Mouse (Mus musculus) B cell, adult 2 months (primary cell): Measurements from ENCODE around the gene Kif2a.
"Not testable (repeated sequence)": the region's sequence is repeated elsewhere in the genome, so short reads cannot be mapped to it uniquely, and the experiment has no call there.

Experiments
- DNase-seq, 2 experiments: peaks; one replicate each; pipeline ENCODE4 v3.0.0; 2022

The Kif2a gene

DNA sequence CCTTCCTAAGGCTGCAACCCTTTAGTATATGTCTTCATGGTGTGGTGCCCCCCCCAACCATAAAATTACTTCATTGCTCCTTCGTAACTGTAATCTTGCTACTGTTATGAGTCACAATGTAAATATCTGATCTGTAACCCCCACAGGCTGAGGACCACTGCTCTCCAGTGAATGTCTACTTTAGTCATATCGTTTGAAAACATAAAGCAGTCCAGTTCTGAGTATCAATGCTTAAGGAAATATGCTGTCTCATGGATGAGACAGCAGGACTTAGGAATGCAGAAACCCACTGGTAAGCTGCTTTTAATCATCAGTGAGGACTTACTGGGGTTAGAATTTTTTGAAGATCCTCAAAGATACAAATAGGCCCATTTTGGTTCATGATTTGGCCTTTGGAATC is 2.5 kb downstream of the Kif2a start:
- no peak for DNase-seq

DNA sequence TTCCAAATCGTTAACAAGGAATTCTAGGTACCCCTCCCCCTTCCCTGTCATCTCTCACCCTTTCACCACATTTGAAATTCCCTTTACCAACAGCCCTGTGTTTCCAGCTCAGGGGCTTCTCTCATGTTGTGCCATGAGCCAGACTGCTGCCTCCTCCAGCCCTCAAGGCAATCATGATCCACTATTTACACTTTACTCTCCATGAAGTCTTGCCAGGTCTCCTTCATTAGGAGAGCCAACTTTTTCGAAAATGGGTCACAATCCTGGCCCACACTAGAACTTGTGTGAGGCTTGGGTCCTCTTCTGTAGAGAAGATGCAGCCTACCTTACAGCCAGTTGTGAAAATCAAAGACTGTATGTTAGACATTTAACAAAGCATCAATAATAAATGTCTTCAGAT is 8.0 kb downstream of the Kif2a start:
- DNase-seq = no peak

DNA sequence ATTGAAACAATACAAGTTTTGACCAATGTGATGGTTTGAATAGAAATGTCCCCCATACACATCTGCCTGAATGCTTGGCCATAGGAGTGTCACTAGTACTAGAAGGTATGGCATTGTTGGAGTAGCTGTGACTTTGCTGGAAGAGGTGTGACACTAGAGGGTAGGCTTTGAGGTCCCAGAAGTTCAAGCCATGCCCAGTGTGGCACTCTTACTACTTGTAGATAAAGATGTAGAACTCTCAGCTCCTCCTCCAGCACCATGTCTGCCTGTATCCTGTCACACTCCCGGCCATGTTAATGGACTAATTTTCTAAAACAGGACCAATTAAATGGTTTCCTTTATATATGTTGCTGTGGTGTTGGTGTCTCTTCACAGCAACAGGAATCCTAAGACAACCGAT is 10.3 kb downstream of the Kif2a start:
- no peak for DNase-seq

DNA sequence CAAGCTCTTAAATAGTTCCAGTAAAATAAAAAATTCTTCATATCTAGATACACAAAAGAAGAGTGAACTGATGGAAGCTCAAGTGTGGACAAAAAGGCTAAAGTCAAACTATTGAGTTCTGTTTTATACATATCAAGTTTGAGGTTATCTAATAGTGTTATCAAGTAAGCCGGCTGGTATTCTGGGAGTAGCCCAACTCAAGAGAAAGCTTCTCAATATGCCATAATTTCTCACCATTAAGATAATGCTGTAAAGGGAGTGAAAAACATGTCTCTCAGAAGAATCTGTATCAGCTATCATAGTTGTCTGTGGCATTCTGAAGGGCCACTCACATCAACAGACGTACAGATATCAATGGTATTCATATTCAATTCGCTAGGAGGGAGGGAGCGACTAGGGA is 13.8 kb downstream of the Kif2a start:
- no peak for DNase-seq

DNA sequence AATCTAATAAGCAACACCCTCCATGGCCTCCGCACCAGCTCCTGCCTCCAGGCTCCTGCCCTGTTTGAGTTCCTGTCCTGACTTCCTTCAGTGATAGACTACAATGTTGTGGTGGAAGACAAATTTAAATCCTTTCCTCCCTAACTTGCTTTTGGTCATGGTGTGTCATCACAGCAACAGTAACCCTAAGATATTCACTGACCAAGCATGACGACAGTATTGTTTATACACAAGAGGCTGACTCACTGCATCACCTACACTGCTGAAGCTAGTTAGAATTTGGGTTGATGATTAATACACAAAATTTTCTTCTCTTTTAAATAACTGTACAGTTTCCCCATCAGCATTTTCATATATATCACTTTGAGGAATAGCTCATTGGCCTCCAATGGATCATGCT is 18.7 kb downstream of the Kif2a start:
- no peak for DNase-seq

DNA sequence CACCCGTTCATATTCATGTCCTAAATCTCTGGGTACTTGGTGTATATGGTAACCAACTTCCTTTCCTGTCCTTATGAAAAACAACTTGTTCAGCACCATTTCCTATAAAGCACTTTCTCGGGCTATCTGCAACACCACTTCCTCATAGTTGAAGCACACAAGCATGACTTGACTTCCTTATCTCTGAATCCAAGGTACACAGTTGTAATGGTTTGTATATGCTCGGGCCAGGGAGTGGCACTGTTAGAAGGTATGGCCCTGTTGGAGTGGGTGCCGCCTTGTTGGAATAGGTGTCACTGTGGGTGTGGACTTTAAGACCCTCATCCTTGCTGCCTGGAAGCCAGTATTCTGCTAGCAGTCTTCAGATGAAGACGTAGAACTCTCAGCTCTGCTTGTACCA is 23.3 kb downstream of the Kif2a start:
- peak; percentile 54 to 56 for DNase-seq

DNA sequence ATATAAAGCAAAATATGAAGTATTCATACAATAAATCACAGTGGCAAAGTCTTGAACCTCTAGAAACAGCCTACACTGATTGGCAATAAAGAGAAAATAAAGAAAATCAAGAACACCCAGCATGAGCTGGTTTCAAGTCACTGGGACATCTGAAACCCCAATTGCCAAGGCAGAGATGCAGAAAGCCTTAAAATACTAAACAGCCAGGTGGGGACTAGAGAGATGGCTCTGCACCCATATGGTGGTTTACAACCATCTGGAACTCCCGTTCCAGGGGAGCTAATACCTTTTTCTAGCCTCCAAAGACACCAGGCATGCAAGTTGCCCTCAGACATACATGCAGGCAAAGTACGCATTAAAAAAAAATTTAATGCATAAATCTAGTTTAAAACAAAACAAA is 23.9 kb downstream of the Kif2a start:
- no peak for DNase-seq

DNA sequence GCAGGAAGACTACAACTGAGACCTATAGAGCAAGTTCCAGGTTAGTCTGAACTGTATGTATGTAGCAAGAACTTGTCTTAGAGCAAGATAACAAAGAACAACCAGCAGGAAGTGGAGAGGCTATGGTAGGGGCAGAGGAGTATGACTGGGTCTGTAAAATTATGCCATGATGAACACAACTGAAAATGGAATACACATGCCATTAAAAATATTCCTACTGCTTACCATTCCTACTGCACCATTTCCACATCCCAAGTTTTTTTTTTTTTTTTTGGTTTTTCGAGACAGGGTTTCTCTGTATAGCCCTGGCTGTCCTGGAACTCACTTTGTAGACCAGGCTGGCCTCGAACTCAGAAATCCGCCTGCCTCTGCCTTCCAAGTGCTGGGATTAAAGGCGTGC is 24.4 kb downstream of the Kif2a start:
- DNase-seq = not testable (repeated sequence)

DNA sequence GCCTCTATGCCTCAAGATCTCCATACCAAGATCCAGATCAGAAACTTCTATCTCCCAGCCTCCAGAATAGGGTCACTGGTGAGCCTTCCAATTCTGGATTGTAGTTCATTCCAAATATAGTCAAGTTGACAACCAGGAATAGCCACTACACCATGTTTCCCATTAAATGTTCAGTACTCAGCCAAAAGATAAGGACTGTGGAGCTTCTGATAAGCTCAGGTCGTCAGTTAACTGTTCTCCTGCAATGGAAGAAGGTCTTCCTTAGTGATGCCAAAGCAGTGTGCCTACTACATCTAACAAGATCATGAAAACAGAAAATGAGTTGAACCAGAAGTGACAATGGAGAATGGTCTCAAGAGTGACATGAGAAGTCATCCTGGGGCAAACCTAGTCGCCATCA is 25.0 kb downstream of the Kif2a start:
- no peak for DNase-seq

DNA sequence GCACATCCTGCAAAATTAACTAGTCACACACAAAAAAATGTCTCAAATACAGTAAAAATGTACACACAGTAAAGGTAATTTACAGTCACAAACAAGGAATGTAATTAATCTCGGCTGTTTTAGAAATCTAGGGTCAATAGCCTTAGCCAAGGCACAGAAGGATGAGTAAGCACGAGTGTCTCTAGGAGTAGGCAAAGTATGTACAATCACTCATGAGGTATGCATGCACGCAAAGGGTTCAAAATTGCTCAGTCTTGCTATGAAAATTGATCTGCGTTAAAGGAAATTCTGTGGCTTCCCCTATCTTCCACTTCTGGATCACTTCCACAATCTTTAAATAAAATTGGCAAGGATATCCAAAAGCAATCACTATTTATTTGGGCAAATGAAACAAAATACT is 60.4 kb downstream of the Kif2a start:
- no peak for DNase-seq

DNA sequence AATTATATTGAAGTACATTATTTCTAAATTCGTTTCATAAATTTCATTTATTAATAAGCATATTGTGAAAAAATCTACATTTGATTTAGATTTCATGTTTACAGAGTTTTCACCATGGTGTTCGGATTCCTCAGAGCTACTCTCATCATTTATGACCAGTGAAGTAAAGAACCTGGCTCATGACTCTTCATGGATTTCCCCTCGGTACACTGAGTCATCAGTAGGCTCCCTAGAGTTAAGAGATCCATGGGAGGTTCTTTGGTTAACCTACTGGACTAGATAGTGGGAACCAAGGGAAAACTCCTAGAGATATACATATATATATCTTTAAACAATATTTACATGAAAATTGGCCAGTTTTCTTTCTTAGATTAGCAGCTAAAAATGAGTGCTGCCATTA is 61.4 kb downstream of the Kif2a start:
- DNase-seq = no peak

DNA sequence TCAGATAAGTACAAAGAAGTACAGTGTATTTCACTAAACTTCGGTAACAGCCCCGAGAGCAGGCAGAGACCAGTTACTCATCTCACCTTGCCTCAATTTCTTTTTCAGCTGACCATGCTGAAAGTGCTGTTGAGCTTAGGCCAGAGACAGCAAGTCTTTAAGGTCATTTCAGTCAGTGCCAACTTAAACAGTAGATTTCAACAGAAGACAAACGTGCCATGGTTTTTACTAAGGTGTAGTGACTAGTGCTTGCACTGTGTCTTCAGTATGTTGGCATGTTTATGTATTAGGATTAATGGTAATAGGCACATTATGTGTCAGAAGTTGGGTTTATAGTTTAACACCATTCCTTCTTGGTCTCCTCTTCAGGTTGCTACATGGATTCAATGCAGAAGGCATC is 63.6 kb downstream of the Kif2a start:
- DNase-seq = no peak

DNA sequence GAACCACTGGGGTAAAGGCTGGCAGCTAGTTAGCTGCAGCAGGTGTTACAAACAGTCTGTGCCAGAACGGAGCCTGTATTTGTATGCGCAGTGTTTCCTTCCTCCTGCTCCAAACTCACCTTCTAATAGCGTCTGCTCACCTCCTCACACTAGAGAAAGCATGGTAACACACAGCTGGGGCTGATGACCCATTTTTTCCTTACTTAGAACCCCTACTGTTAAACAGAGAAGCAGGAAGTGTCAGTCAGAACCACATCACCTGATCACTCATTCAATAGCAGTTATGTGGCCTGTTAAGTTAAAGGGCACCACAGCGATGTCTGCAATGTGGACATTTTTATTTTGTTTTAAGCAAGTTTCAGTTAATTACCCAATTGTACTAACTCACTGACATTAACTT is 64.4 kb downstream of the Kif2a start:
- DNase-seq = no peak

DNA sequence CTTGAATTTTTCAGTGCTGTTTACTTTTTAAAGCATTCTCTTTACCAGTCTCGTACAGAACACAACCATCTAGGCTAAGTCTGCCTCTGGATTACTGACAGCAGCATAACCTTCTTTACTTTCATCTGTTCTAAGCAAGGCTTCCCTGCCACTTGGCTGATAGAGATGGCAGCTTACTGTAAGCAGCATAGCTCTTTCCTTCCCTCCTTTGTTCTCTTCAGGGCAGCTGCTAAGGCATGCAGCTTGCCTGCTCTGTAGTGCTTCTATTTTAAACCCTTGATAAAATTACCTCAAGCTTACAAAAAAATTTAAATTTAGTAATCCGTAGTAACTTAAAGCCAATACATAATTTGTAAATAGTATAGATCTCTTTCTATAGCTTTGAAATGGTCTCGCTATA is 67.0 kb downstream of the Kif2a start:
- DNase-seq = no peak

DNA sequence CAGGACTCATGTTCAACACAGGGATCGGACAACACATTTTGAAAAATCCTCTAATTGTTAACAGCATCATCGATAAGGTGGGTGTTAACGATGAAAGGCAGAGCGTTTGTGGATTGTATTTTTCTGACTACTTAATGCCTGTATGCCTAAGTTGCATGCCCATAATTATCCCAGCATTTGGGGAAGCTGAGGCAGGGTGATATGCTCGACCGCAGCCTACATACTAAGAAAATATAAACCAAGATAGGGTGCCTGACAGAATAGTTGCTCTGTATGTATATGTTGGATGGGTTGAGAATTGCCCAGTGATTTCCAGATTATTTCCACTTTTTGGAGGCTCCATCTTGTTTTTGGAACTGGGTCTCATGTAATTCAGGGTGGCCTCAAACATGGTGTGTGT is 74.3 kb downstream of the Kif2a start:
- no peak for DNase-seq

DNA sequence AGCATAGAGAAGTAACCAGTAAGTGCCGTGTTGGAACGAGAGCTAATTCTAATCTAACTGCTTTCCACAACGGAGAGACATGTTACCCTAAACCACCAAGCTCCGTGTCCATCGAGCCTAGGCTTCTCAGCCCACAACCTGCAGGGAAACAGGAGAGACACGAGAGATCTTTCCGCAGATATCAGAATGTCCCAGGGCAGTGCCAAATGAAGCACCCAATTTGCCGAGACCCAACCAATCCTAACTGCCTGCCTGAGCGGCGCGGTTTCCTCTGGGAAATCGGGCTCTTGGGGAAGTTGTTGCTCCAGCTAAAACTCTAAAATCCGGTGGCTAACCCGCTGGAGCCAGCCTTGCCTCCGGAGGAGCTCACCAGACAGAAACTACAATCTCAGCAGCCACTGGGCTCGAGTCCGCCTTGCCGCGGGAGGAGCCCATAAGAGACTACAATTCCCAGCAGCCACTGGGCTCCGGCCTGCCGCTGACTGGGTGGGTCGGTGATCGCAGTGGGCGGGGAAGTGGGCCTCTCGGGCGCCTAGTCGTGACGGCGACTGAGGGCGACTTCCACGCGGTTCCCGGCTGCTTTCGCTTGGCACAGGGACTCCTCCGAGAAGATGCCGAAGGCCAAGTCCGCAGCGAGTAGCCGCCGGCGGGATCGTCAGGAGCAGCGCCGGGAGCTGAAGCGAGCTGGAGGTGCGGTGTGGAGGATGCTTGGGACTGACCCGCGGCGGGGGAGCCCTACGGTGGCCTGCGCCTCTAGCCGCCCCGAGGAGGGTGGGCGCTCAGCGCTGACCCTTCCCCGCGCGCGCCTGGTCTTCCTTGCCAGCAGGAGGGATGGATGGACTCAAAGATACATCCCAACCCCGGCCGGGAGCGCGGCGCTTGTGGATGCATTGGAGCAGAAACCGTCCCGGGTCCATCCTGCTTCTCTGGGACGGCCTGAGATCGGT is 75.1 kb downstream of the Kif2a start, which contains the start of gene Dimt1:
Dimt1 (plus strand) TSS at position 534 of the 947 bp plus-strand sequence.
- DNase-seq = peak; percentile 94 to 95

DNA sequence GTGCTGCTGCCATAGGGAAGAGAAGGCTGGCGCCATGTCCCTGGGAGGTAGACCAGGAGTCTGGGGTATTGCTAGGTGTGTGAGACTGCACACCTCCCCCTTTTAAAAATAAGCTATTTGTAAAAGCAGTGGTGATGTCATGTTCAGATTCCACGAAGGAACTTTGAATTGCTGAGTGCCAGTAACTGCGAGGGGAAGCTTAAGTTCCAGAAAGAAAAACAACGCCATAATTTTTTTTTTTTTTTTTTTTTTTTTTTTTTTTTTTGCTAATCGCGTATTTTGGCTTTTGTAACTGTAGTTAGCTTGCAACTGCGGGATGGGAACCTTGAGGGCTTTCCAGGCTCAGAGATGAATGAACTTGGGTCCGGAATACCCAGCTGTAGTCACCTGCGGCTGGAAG is 76.4 kb downstream of the Kif2a start:
- DNase-seq = no peak

DNA sequence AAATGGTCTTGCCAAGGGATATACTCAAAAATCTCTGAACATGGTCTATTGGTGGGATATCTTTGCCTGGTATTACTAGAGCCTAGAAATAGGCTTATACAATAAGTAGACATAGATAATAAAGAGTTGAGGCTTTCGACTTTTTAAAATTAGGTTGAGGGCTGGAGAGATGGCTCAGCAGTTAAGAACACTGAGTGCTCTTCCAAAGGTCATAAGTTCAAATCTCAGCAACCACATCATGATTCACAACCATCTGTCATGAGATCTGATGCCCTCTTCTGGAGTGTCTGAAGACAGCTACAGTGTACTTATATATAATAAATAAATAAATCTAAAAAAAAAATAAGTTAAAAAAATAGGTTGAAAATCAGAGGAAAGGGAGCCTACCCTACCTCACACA is 79.2 kb downstream of the Kif2a start:
- DNase-seq = no peak

DNA sequence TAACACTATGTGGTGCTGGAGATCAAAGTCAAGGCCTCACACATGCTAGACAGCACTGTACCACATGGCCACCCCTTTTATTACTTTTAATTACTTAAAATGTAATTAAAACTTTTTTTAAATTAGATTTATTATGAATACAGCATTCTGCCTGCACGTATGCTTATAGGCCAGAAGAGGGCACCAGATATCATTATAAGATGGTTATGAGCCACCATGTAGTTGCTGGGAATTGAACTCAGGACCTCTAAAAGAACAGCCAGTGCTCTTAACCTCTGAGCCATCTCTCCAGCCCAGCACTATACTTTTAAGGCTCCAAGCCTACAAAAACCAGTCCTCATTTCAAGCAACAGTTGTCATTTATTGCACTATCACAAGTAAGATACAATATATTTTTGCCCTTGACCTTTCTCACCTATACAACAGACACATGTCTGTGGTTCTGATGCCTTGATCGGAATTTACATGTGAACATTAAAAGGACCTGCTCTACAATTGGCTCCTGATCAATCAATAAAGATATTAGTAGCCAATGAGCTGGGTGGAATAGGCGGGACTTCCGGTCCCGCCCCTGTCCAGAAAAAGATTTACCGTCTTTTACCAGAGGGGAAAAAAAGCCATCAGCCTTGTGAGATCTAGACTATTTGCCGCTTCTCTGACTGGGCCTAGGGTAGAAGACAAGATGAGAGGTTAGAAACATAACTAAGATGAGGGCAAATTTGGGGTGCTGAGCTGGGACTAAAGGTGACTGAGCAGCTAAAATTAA is 80.5 kb downstream of the Kif2a start:
- no peak for DNase-seq

DNA sequence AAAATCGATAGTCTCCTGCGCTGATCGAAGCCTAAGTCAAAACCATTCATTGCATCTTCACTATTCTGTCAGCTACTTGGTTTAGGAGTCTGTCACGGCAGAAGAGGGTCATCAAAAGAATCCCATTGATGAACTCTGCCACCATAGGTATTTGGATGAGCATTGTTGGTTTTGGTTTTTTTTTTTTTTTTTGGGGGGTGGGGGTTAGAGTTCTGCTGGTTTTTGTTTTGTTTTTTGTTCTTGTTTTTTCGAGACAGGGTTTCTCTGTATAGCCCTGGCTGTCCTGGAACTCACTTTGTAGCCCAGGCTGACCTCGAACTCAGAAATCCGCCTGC is 84.8 kb downstream of the Kif2a start:
- no peak for DNase-seq

DNA sequence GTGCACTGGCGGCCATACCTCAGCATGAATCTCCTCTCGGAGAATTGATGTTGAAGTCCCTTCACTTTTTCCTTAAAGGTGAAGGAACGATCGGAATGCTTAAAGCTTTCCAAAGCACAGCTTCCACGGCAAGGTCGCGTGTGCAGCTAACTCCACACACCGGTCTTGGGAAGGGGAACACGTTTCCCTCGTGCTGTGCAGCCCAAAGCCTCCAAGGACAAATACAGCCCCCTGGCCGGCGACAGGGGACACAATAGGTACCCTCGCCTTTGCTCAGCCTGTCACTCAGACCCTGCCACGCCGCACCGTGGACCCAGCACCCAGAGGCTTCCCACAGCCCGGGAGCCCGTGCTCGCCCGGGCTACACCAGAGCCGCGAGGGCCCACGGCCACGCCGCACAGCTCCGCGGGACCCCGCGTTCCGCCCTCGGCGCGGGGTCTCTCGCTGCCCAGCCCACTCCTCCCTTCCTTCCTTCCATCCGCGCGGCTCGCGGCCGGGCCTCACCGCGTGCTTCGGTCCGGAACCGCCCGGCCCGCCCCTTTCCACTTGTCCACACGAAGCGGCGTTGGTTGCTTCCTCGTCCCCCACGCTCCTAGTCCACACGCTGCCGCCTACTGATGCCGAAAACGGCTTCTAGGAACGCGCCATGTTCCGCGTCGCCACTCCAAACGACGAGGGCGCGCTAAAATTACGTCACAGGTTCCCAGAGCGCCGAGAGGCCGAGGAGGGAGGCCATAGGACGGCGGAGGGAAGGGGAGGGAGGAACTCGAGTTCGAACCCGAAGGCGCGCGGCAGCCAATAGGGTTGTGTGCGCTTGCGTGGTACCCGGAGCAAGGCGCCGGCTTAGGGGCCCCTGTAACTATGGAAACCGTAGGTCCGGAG is 85.4 kb downstream of the Kif2a start, which contains the start of gene Ipo11:
Ipo11 (minus strand) TSS at position 703 of the 882 bp plus-strand sequence.
- DNase-seq = peak; percentile 89 to 90

DNA sequence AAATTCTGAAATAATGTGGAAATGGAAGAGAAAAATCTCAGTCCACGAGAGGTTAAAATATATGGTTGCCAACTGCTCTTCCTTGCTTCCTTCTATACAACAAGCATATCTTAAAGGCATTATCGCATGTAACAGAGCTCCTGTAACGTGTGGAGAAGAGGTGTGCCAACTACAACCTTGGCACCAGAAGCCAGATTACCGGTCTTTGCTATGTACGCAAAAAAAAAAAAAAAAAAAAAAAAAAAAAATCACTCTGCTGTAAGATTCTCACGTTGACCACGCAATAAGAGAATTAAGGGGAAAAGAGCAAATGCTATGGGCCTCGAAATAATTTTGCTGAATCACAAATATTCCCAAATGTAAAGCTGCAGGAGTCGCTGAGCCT is 86.1 kb downstream of the Kif2a start:
- DNase-seq = no peak

DNA sequence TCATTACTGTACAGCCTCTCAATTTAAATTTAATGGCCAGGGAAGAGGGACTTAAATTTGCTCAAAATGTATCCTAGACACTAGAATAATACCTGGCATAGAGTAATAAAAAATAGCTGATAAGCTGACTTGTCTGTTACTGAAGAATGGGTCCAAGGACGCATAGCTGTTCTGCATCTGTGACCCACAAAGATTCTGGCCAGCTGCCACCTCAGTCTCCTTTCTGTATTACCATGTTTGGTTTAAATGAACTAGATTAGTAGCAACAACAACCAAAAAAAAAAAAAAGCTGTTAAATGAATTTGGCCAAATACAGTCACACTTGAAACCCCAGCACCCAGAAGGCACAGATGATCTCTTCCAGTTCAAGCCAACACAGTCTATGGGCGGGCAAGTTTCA is 92.7 kb downstream of the Kif2a start:
- DNase-seq = no peak
